Mouse (Mus musculus): ENCODE measurements at regions not wholly inside any gene's neighbourhood (a gene's known extent, or its start where the extent isn't known, plus 50 kb on each side); places are given as distances from the start of the nearest gene placed in this dataset.

DNA sequence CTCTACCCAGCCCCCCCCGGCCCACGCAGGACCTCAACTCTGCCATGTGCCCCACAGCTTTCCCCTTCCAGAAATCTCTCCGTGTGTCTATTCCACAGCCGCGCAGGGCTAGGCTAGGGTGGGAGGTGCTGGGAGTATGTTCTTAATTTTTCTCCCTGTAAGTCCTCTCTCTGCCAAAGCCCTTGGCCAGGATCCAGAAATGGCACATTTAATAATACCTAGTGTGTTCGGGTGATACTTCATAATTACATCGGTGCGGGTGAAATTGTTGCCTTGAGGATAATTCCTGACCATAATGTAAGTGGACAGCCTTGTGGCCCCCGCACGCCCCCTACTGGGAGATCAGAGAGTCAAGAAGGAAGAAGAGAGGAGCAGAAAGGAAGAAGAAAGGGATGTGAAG is 1093.5 kb downstream of the Mrps31 start:
- no peak for DNase-seq (ENCODE audit: low read depth)

DNA sequence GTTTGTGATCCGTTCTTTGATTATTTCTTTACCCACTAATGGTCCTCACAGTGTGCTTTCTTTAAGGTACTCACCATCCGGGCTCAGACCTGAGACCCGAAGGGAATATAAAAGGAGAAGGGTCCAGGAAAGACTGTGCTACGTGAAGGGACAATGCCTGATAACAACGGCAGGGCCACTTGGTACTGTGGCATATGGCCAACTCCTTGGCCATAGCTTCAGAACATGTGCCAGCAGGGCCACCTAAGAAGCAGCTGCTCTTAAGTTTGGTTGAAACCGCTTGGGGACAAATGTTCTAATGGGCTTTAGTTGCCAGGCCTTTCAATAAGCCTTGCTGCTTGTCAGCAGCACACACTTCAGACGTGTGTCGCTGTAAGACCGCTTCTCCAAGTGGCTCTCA is 1094.1 kb downstream of the Mrps31 start:
- DNase-seq (ENCODE audit: low read depth), result no peak

DNA sequence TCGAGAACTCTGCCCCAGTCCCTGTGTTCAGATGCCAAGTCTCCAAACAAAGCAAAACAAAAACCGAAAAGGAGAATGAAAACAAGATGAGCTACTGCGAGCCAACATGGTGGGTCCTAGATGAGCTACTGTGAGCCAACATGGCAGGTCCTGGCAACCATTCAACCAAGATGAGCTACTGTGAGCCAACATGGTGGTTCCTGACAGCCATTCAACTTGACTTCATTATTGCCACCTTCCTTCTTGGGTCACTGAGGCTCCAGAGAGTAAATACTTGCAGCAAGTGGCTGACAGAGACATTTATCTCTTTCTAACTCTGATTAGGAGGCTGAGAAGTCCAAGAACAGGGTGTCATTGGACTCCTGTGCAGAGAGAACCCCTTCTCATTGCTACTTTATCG is 1094.8 kb downstream of the Mrps31 start:
- no peak for DNase-seq (ENCODE audit: low read depth)

DNA sequence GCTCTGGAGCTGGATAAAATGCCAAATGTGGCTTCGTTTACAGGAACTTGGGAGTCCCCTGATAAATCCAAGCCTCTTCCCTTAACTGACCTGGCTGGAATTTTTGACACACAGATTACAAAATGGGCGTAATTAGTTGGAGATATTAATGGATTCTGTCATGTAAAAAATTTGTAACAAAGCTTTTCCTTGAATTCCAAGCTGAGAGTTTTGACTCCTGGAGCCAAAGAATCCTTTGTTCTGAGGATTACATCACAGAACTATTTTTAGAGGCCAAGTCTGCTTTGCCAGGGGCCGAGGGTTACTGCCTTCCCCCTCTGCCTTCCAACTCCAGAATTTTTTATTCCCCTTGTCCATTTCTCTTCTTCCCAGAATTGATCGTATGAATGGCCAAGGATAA is 1096.5 kb downstream of the Mrps31 start:
- no peak for DNase-seq (ENCODE audit: low read depth)

DNA sequence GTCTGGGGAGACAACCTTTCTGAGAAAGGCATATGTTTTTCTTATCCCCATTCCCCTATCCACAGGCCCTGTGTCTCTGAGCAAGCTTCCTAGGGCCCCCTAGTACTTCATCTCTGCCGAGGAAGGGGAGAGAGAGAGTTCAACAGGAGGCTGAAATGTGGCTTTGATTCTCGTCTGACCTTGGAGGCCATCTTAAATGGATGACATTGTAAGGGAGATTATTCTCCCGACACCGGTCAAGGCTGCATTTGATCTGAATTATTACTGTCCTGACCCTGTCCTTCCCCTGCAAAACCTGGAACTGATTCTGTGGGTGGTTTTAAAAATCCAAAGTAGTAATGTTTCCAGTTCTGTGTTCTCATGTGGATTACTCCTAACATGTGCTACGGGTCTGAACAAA is 1098.9 kb downstream of the Mrps31 start:
- no peak for DNase-seq (ENCODE audit: low read depth)

DNA sequence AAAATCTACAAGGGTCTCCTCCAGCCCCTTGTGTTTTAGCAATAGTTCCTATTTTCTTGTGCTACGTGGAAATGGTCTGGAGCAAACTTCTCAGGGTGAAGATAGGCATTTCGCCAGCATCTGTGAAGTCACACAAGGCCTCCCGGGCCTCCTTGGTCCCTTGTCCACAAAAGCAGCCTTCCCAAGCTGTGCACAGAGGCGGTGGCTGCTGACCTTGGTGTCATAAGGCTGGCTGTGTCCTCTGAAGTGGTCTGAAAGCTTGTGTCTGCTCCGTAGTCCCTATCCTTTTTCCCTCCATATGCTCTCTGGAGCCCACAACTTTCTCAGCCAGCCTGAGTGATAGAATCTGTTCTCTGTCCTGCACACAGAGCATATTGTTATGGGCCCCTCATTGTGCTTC is 1099.4 kb downstream of the Mrps31 start:
- no peak for DNase-seq (ENCODE audit: low read depth)

DNA sequence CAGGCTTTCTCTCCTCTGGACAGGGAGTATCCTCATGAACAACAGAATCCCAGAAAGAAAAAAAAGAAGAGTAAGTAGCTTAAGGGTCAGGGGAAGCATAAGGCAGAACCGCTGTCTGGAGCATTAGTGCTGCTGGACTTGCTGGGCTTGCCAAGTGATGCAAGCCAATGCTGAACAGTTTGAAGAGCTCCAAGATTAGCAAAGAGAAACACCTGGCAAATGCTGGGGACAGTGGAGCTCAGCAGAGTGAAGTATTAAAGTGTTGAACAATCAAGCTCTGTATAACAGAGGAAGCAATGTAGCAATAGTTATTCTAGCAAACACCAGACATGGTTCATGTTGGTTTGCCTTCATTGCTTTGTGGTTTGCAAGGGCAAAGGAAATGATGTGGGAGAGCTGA is 1100.1 kb downstream of the Mrps31 start:
- peak; percentile 91 for DNase-seq (ENCODE audit: low read depth)

DNA sequence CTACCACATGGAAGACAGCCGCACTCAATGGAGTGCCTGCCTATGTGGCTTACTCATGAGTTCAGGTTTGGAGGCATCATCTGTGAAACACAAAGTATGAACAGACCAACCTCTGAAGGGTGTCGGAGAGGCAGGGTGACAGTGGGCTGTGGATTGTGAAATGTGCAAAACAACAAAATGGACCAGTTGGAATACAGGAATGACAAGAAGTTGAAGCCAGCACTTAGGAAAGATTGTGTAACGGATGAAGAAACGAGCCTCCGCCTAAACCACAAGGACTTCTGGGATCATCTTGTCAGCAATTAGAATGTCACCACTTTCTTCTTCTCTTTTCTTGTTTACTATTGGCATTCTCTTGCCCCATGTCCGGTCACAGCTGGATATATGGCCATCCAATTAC is 1100.6 kb downstream of the Mrps31 start:
- DNase-seq (ENCODE audit: low read depth), result peak; percentile 94

DNA sequence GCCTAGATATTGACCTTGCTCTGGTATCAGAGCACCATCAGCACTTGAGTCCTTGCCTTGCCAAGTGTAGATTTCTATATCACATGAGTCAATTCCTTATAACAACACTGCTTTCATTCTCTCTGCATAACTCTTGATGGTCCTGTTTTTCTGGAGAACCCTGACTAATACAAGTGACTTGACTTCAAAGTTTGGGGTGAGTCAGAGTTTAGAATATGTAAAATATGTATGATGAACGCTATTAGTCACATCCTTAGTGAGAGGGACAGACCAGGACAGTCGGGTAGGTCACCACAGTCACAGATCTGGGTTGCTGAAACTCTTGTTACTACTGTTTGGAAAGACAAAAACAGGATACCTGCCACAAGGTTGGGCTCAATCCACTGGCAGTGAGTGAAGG is 1105.3 kb downstream of the Mrps31 start:
- no peak for DNase-seq (ENCODE audit: low read depth)

DNA sequence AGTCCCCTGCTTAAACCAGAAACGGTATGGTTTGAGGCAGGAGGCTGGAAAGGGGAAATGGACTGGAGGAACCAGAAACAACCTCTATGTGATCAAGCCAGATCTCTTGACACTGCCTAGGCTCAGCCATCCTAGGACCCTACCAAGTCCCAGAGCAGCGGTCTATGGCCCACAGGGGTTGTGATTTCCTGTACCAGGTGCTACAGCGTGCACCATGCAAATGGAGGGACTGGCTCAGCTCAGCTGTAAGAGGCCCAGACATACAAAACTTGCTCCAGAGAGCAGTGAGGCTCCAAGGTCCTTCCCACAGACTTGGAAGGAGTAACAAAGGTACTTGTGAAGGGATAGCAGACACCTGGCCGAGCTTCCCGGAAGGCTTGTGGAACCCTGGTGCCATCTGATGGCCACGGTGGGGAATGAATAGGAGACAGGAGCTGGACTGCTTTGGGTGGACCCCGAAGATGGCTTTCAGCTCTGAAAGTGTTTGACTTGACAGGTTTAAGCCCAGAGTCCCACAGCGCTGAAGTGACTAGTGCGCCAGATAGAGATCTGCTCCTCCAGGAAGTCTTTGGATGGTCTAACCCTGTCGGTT is 1120.5 kb downstream of the Mrps31 start:
- DNase-seq (ENCODE audit: low read depth), result no peak

DNA sequence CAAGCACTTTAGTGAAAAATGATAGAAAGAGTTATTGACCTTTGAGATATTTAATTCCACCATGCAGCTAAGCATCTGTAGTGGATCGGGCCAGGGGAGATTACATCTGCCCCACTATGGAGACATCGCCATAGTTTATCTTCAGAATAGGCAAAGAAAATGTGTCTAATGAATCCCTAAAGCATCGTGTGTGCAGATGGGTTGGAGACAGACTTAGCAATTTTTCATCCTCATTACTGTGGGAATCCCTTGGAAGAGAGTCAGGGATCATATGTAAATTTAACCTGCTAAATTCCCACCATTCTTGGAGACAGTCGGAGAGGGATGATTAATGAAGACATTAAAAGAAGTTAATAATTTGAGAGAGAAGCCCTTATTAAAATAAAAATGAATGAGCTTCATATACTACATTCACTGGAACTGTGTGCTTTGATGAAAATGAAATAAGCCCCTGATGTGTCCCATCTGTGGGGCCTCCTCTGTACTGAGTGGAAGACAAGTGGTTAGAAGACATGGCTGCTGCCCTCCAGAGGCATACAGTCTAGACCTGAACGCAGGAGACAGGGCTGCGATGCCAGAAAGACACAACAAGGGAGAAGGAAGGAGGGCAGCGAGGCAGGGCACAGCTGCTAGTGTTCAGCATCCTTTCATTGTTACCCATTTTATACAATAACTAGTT is 1126.7 kb downstream of the Mrps31 start:
- no peak for DNase-seq (ENCODE audit: low read depth)

DNA sequence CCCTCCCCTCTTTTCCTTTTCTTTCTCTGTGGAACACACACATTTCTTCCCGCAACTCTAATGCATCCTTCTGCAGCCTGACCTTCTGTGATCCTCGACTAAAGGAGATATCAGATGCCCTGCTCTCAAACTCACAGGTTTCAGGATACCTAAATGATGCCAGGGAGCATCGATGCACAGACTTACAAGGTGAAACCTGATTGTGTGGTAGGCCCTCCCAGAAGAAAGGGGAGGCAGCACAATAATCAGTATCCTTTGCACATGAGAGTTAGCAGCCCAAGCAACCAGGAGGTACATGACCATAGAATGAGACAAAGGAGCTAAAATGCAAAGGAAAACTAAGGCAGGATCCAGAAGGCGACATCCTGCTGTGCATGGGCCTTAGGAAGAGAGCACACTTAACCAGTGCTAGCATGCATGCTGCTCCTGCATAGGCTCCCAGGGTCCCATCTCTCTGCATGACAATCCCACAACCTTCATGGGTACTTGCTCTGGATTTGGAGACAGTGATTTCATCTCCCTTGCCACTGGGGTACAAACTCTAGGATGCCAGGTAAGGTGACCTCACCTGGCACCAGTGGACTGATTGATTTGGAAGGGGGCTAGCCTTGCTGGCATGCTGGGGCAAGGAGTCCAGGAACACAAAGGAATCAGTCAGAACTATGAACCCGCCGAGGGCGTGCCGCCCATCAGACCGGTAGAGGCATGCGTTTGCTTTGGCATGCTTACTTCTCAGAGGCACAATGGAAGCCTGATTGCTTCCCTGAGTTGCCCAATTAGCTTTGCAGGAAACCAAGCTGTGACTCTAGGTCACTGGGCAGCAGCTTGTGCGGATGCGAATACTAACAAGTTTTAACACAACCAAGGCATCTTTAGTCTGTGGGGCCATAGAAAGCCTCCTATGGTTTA is 1142.7 kb downstream of the Mrps31 start:
- DNase-seq (ENCODE audit: low read depth), result peak; percentile 86

DNA sequence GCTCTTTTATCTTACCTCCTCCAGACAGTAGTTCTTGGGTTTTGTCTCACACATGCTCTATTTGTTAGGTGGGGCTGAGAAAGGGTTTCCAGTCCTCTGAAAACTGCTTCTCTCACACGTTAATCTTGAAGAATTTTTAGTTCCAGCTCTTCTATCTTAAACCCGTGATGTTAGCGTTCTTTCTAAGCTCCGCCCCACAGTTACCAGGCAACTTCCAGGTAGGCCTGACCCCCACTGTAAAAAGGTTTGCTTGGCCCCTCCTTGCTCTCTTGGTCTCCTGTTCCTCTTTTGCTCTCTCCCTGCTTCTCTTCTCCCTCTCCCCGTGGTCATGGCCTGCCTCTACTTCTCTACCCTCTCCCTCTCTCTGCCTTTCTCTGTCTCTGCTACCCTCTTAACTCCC is 1149.7 kb downstream of the Mrps31 start:
- no peak for DNase-seq (ENCODE audit: low read depth)

DNA sequence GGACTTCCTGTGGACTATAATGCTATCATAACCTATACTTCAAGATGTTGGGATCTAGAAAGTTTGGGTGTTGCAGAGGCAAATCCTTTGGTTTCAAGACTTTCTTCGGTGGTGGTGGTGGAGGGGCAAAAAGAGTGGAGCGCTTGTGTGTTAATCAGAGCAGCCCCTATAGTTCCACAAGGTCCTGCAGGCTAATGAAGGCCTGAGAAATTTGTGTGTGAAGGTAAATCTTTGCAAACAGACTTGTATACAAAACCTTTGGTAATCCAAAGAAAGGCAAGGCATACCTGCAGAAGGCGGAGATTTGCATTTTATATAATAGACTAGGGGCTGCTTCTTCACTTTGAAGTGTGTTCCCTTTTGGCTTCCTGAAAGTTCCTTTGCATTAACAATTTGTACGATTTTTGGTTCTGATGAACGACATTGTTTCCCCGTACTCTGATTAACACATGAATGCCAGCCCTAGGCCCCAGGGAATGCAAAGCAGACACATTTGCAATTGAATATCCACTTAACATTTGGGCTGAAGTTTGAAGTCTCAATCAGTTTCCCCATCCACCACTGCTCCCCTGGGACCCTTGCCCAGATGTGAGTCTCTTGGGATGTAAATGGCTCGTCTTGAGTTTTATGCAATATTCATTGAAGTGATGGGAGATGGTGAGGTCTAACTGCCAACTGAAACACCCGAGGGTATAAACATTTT is 1150.7 kb downstream of the Mrps31 start:
- no peak for DNase-seq (ENCODE audit: low read depth)

DNA sequence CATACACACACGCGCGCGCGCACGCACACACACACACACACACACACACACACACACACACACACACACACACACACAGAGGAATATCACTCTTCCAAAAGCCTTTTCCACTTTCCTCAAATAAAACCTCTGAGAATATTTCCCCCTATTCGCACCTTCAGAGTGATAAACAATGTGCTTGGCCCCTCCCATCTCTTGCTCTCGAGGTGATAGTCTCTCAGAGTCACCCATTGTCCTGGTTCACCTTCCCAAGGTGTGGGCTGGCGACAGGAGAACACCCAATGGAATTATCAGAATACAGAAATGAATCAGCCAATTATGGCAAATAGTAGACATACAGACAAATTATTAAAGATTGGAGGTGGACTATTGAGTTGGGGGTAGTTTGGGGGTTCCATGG is 1151.3 kb downstream of the Mrps31 start:
- no peak for DNase-seq (ENCODE audit: low read depth)

DNA sequence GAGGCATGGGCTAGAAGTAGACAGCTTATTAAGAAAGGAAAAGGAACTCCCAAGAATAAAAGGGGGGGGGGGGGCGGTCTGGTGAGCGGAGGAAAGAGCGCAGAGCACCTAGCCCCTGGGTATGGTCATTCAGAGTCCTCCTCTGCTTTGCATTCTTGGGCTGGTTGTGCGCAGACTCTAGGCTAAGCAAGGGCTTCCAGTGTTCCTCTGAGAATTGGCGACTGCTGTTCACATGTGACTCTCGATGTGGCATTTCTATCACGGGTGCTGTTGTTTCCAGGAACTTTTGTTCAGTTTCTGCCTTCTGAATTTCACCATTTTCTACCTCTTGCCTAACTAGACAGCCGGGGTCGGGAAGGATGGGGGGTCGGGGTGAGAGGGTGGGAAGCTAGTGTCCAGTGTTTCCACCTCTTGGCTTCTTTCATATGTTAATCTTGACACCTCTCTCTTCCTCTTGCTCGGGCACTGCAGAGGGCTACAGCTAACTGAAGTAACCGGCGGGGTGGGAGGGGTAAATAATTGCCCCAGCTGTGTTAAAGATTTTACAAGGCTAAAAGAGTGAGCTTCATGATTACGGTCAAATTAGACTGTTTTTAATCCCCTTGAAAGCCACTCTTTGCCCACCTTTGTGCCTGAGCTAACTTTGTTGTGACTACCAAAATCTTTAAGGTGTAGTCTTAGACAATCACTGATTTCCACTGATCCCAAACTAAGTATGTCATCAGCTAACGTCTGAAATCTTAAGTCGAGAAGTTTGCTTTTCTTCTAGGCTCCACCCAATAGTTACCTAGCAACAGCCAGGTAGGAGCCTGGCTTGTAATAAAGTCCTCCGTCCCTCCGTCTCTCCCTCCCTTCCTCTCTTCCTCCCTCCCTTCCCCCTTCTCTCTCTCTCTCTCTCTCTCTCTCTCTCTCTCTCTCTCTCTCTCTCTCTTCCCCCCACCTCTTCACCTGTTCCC is 1152.2 kb downstream of the Mrps31 start:
- no peak for DNase-seq (ENCODE audit: low read depth)

DNA sequence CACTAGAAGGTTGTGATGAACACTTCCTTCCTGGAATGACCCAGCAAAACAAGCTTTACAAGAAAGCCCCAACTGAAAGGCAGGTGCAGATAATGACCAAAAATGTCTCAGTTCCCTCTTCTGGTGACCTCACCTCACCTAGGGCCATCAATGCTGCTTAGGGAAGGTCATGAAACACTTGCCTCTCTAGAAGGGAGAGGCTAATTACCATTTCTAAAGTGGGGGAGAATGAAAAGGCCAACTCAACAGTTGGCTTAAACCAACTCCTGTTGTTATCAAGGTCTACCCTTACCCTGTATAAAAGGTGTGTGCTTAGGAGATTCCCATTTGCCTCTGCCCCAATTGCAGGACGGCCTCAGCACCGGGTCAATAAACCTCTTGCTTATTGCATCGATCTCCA is 1156.7 kb downstream of the Mrps31 start:
- DNase-seq (ENCODE audit: low read depth), result no peak

DNA sequence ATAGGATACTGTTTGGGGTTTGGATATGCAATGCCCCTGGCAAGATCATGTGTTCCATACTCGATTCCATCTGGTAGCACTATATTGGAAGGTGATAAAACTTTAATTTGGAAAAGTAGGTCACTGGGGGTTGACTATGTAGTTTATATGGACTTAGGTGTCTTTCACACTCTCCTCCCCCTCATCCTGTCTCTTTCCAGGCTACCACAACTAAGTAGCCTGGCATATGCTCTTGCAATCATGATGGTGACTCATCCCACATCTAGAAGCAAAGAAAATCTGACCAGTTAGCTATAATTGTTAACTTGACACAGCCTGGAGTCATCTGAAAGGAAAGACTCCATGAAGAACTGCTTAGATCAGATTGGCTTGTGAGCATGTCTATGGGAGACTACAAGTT is 1154.3 kb downstream of the Adam3 start:
- DNase-seq (ENCODE audit: low read depth), result no peak

DNA sequence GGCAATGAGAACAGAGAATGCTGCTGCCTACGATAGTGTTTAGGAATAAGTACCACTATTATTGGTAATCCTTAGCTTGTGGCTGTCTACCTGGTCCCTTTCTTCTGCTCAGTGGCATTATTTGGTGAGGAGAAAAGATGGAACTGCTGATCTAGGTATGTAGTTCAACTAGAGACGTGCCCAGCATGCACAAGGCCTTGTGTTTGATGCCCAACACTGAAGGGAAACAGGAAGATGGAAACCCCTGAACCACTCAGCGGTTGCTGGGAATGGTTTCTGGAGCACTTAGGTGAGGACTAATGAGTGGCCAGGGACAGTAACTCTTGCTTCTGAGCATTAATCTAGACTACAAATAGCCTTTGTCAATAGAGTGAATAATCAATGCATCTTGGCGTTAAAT is 1145.5 kb downstream of the Adam3 start:
- no peak for DNase-seq (ENCODE audit: low read depth)

DNA sequence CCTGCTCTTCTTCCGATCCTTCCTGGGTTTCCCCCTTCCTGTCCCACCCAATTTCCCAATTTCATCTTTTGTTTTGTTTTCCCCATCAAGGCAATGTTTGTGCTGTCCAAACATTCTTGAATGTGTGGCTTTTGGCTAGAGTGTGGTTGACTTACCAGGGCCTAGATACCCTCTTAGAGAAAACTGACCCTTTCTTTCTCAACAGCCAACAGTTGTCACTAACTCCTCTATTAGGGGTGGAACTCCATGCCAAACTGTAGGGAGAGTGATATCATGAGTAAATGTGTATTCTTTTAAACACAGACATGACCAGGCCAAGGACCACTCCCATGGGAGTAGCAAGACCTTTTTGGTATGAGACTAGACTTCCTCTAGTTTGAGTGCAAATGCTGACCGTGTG is 1145.0 kb downstream of the Adam3 start:
- DNase-seq (ENCODE audit: low read depth), result no peak

Data from gonadal fat pad, adult 2 months (tissue).